Mouse (Mus musculus) testis, adult 2 months (tissue): ENCODE results near the gene Ulk4.

Experiments used
- CTCF ChIP-seq: fragments of 200-500 bp; IDR thresholded peaks from 2 replicates; pipeline ENCODE4 v1.5.1; 2012; ENCODE audit warnings: low read depth, mild to moderate bottlenecking, inconsistent platforms, low read length, moderate library complexity; ENCODE audit not compliant: control insufficient read depth, insufficient read depth, insufficient replicate concordance
- POLR2A ChIP-seq: fragments of 200-500 bp; IDR thresholded peaks from 2 replicates; pipeline ENCODE4 v1.6.1; 2012; ENCODE audit warnings: low read depth, mild to moderate bottlenecking, inconsistent platforms, low read length, moderate library complexity; ENCODE audit not compliant: control insufficient read depth

- no peak for TF ChIP-seq POLR2A
- no peak for TF ChIP-seq CTCF
These were observed 159.1 kb downstream of the Ulk4 start for GRCm38 (mm10) chr9:121117936-121118335.
